Mouse (Mus musculus): ENCODE results near the gene Pde4dip.

- TF ChIP-seq POLR2A (IDR thresholded peaks at IDR 0.05; ENCODE audit: control insufficient read depth, extremely low read depth, insufficient read depth, low read length, poor library complexity) = no peak
- TF ChIP-seq CTCF (IDR thresholded peaks at IDR 0.05; ENCODE audit: borderline replicate concordance, control insufficient read depth, extremely low read depth, insufficient read depth, low read length, poor library complexity) = no peak
These were observed 6.9 kb downstream of the Pde4dip start for GRCm38 (mm10) chr3:97881576-97881975.
